Mouse (Mus musculus) embryo, embryonic 10 days (tissue): ENCODE results near the gene 1700025G04Rik.

Source experiments
- DNase-seq: peaks from one replicate; pipeline ENCODE4 v3.0.0-alpha.2; 2015; ENCODE audit warnings: low spot score

The 1700025G04Rik gene

GRCm38 (mm10) chr1:152076222-152076845 is 13.6 kb downstream of the 1700025G04Rik start:
- no peak for DNase-seq

GRCm38 (mm10) chr1:152075725-152076124 is 14.2 kb downstream of the 1700025G04Rik start:
- no peak for DNase-seq

DNA sequence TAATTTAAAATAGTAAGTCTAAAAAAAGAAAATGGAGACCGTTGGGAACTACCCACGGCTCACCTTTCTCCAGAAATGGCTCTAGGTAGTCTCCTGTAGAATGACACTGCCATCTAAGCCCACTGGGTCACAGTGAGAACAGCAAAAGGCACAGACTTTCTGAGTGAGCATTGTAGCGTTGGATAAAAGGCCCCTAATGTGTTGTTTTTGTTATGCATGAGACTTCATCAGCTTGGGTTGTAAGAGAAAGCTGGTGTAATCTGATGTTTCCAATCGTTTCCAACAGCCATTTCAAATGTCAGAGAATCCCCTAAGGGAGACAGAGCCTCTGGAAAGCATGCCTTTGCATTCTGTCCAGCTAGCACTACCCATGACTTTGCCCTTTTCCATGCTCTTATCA is 19.5 kb downstream of the 1700025G04Rik start:
- DNase-seq, result no peak

DNA sequence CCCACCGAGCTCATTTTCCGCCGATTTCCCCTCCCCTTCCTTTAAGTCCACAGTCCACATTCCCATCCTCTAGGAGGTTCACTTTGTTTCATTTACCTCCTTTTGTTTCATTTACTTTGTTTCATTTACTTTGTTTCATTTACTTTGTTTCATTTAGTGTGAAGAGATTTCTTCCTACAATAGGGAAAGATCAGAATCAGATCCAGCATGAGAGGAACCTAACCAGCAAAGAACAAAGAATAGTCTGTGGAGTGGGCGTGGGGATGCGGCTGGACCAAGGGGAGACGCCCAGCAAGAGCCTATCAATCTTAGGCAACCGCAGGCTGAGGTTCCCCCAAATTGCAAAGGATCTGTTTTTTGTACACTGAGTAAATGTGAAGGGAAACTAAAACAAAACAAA is 20.2 kb downstream of the 1700025G04Rik start:
- DNase-seq, result no peak

- DNase-seq, result no peak
Measured at GRCm38 (mm10) chr1:152067919-152068318, 22.0 kb downstream of the 1700025G04Rik start.

DNA sequence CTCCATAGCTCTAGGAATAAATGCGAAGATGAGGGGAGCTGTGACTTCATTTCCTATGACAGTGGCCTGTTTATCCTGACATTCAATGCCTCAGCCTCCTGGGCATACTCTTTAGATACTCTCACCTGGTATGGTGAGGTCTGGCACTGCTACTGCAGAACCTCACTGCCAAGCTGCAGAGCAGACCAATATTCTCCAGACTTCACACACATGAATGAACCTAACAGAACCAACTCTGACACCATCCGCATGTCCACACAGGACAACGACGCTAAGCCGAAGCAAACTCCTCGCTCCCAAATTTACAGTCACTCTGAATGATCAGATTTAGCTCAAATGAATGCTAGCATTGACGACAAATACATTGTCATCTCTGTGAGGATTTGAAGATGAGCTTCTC is 24.4 kb downstream of the 1700025G04Rik start:
- no peak for DNase-seq

DNA sequence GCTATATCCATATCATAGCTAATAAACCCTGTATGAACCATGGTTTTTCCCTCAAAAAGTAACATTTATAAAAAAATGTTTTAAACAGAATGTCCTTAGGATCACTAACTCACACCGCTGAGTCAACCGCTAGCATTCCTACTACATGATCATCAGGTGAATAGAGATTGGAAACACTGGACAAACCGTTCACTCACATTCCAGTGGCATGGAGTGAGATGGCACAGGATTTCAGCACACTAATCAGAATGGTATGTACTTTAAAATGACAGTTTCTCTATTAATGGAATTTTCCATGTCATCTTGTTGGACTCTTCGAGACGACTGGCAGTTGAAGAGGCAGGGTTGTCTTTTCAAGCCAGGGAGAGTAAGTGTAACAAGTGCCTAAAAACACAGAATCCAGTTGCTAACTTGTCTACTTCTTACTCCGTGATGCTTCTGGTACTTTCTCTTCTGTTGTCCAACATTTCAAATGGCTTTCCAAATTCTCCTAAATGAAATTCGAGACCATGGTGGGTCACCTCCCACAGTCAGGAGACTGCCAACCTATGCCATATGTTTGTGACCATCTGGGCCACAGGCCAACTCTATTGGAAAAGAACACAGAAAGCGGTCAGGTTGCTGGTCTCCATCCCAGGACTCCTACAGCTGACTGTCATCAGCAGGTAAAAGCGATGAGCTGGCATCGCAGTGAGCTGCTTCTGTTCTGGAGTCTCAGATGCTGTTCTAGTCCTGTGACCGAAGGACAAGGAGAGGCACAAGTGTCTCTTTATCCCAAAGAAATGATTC is 26.4 kb downstream of the 1700025G04Rik start:
- no peak for DNase-seq

DNA sequence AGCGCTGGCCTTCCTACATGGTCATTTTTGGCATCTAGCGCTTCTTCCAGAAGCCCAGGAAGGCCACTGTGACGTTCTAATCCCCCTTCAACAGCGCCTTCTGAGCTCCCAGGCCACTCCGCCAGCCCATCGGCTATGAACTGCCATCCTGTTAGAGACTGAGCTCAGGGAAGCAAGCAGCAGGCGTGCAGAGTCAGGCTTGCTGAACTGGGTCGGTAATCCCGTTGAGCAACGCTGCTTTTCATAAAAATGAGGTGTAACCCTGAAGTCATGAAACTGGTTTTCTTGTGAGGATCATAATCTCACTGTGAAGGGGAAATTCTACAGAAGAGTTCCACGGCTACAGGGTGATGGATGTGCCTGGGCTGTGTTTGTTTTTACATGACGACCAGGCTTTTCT is 28.2 kb downstream of the 1700025G04Rik start:
- DNase-seq, result no peak

DNA sequence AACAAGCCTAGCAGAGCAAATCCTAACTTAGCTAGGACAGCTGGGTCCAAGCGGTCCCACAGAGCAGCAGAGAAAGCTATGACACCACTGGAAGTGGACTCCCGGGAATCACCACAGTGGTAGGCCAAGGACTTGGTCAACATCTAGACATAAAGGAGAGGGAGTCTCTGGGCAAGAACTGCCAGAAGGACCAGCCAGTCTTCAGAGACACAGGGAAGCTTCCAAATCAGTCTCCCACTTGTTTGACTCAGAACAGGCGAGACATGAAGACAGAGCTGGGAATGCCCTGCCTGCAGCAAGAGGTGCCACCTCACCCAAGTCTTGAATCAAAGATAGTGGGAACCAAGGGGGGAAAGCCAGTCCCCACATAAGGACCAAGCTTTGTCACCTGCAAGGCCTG is 29.7 kb downstream of the 1700025G04Rik start:
- DNase-seq, result no peak

- DNase-seq, result no peak
Measured at GRCm38 (mm10) chr1:152058776-152059175, 31.1 kb downstream of the 1700025G04Rik start.

- DNase-seq, result no peak
Measured at GRCm38 (mm10) chr1:152053112-152053511, 36.8 kb downstream of the 1700025G04Rik start.

- DNase-seq, result no peak
Measured at GRCm38 (mm10) chr1:152051858-152052257, 38.1 kb downstream of the 1700025G04Rik start.

DNA sequence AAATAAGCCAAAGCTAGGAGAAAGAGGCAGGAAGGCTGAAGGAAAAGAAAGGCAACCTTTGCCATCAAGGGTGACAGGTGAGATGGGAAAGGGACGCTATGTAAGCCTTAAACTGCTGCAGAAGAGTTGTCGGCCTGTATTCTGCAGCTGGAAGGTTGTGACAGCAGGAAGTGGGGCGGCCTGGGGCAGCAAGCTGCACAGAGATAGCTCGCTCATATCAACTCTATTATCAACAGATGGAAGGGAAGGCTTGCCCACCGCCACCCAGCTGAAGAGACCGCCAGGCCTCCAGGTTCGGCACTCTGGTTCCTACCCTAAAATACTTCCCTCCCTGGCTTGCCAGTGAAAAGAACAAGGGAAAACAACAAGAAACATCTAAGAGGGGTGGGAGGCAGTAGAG is 39.9 kb downstream of the 1700025G04Rik start:
- DNase-seq, result no peak

- DNase-seq, result no peak
Measured at GRCm38 (mm10) chr1:152048291-152048690, 41.6 kb downstream of the 1700025G04Rik start.

DNA sequence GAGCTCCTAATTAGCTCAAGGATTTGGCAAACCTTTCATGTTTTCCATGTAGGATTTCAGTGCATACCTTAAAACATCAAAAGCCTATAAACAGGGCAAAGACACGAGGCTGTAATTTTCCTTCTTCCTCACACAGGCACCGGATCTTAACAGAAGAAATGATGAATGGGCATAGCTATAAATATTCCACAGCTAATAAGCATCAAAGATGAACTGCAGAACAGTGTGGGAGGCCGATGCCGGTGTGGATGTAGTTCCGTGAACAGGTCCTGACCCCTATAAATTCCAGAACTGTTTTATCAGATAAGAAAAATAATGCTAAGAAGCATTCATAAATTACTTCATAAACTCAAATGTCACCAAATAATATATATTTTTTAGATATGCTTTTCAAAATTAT is 42.5 kb downstream of the 1700025G04Rik start:
- no peak for DNase-seq

DNA sequence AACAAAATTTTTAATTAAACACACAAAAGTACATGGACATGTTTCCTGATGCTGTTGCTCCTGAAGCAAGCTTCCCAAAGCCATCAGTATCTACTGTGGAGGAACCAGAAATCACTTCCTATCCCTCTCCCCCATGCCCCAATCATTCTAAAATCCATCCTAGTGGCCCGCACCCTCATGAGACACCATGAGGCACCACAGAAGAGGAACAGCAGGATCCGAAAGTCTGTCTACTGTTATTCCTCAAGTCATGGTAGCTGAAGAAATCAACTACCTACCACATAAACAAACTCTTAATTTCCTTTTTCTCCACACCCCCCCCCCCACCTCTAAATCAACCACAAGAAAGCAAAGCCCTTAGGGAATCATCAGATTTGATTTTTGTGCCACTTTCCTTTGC is 46.5 kb downstream of the 1700025G04Rik start:
- DNase-seq, result no peak

DNA sequence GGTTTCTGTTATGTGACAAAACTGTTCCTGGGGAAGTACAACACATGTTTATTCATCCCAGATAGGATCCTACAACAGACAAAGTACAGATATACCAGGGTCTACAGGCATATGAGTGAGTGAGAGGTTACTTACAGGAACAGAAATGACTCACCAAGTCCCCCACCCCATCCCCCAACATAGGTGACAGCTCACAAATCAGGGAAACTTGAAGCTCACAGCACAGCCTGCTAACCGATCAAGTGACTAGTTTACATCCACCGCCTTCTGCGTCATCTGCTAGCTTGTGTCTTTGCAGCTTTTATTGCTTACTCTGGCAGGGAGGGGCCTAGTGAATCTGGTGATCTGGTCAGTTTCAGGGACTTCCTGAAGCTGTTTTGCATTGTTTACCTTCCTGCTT is 47.5 kb downstream of the 1700025G04Rik start:
- DNase-seq, result no peak

DNA sequence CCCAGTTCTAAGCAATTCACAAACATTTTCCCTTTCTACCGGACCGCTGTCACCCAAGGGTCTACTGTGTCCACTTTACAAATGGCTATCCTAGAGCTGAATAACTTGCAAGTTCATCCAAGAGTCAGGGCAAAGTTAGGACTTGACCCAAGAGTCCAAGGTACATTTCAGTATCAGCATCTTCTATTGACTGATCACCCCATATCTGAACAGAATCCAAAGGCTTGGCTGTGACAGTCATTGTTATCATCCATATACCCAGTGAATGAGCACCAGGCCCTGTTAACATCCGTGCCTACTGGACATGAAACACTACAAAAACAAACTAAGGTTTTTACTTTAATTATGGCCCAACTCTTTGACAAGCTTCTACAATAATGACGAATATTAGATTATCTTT is 48.9 kb downstream of the 1700025G04Rik start:
- no peak for DNase-seq

DNA sequence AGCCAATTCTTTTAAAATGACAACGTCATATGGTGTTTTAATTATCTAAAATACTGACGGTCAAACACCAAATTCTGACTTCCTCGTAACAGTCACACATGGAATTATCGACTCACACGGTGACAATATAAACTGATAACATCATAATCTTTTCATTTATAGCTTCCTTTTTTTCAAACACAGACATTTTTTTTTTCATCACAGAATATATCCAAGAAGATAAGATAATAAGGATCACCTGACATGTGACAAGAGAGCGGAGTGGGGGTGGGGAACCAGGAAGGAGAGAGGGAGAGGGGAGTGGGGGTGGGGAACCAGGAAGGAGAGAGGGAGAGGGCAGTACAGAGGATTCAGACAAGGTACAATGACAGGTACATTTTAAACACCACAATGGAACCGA is 49.9 kb downstream of the 1700025G04Rik start:
- DNase-seq, result no peak

GRCm38 (mm10) chr1:152039588-152039987 is 50.3 kb downstream of the 1700025G04Rik start:
- no peak for DNase-seq

- no peak for DNase-seq
Measured at GRCm38 (mm10) chr1:152038086-152038485, 51.8 kb downstream of the 1700025G04Rik start.

DNA sequence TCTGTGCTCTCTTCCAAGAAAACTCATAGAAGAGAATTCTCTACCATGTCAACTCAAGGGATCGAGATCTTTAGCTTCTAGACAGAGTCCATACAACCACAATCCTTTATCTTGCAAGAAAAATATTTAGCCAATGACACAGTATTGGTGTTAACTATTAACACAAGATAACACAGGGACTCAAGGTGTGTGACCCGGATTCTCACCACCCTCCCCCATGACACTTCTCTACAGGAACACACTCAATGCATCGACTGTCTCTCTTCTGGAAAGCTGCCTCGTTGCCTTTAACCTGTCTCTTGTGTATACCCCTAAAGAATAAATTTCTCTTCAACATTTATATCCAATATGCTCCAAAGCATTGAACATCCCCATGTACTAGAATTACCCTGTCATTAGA is 52.3 kb downstream of the 1700025G04Rik start:
- no peak for DNase-seq

- no peak for DNase-seq
Measured at GRCm38 (mm10) chr1:152034766-152035165, 55.2 kb downstream of the 1700025G04Rik start.

GRCm38 (mm10) chr1:152033731-152034130 is 56.2 kb downstream of the 1700025G04Rik start:
- DNase-seq, result no peak
